Mouse (Mus musculus) small intestine, adult 2 months (tissue): ENCODE data around the gene Tmem19.

Experiments used
- CTCF ChIP-seq: fragments of 200-500 bp; IDR thresholded peaks from 2 replicates; pipeline ENCODE4 v1.5.1; 2012; ENCODE audit warnings: low read depth, mild to moderate bottlenecking, control low read depth, inconsistent platforms, low read length, moderate library complexity, mixed read lengths; ENCODE audit not compliant: insufficient replicate concordance, insufficient read length; ENCODE audit errors: extremely low read depth
- POLR2A ChIP-seq: fragments of 200-500 bp; IDR thresholded peaks from 2 replicates; pipeline ENCODE4 v1.6.1; 2012; ENCODE audit warnings: low read depth, mild to moderate bottlenecking, control low read depth, inconsistent platforms, low read length, moderate library complexity

DNA sequence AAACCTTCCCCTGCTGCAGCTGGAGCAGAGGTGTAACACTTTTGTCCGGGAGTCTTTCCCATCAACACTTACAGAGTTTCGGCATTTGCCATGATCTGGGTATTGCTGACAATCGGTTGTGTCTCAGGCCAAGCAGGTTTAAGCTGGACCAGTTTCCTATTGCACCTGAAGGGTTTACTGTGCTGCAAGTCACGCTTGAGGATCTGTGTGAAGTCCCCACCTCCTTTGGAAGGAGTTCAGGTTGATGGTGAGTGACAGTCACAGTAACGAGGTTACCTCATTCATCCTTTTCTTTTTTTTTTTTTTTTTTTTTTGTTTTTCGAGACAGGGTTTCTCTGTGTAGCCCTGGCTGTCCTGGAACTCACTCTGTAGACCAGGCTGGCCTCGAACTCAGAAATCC lies 6.2 kb downstream of the Tmem19 start:
- TF ChIP-seq CTCF (no peak), POLR2A (no peak)
